8 mouse cellular contexts compared by ENCODE assay signal in the genomic region with DNA sequence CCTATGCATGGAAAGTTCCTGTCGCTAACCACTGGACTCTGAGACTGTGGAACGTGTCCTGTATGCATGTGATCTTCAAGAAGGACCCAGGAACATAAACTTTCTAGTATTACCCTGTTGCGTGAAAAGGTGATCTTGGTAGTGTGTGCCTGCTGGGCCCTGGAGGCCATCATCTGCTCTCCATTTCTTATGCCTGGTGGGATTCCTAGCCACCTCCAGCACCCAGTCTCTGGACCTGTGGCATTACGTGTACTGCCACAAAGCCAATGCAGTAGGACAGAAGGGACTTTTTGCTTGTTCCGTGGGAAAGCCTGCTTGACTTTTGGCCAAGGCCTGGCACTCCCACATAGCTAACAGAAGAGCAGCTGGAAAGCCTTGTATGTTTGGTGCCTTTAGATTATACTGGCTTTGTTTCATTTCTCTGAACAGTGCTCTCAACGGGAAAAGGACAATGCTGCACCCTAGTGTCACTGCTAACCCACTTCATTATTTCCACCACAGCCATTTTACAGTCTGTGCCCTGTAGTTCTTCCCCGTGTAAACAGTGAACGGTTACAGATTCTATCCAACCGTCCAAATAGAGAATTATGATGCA. TPM values are rescaled to one million over a fixed set of nuclear protein-coding genes. Genes with fewer than 3 reads are reported as not detected.
DNase-seq lines count a peak whose midpoint lies in the region; ATAC-seq and TF ChIP-seq lines count a peak whose summit lies in the region.

No protein-coding gene starts in this region.

- peaks cover 0 to 17% of the 10 kb centered on the region in 2 experiments; a peak in 3 of 4 replicates for H3K4me1 ChIP-seq in liver, embryonic 14.5 days (replicated peaks; ENCODE audit: control insufficient read depth in 2 of 2, insufficient read depth in 2 of 2, low read length in 1 of 2)
- no peaks in the 10 kb centered on the region for H3K4me1 ChIP-seq in heart, postnatal 0 days (ENCODE audit: control insufficient read depth, insufficient read depth)

- H3K4me2 ChIP-seq in liver, embryonic 14.5 days (ENCODE audit: low read depth) = no peak overlapping the region
- H3K4me2 ChIP-seq in heart, postnatal 0 days (ENCODE audit: low read depth, low read length) = no peak overlapping the region

- no peaks in the 10 kb centered on the region; the same call in 1 of the 2 replicates for H3K36me3 ChIP-seq in liver, embryonic 14.5 days (replicated peaks; ENCODE audit: control insufficient read depth, insufficient read depth, low read depth)
- peaks cover 27% of the 10 kb centered on the region for H3K36me3 ChIP-seq in heart, postnatal 0 days (replicated peaks; ENCODE audit: control insufficient read depth, insufficient read depth, low read length)

- no peak for ATAC-seq in liver, embryonic 14.5 days (ENCODE audit: insufficient read depth)
- ATAC-seq in heart, postnatal 0 days (ENCODE audit: insufficient read depth, low read depth) = peak; percentile 79

- no peak overlapping the region for H3K9ac ChIP-seq in liver, embryonic 14.5 days (replicated peaks)
- H3K9ac ChIP-seq in heart, postnatal 0 days (replicated peaks; ENCODE audit: low read depth, low read length) = no peak overlapping the region

- no peaks in the 10 kb centered on the region for H3K27me3 ChIP-seq in liver, embryonic 14.5 days (ENCODE audit: control insufficient read depth, insufficient read depth, low read length)
- no peaks in the 10 kb centered on the region for H3K27me3 ChIP-seq in heart, postnatal 0 days (ENCODE audit: control insufficient read depth, insufficient read depth, low read length)

- no peak for TF ChIP-seq POLR2A in brain, embryonic 14.5 days (IDR thresholded peaks at IDR 0.05; ENCODE audit: borderline replicate concordance, extremely low read depth, insufficient read depth, insufficient read length, poor library complexity, severe bottlenecking)

- no peaks in the 10 kb centered on the region for H3K9me3 ChIP-seq in liver, embryonic 14.5 days (ENCODE audit: control insufficient read depth, low read length)
- no peaks in the 10 kb centered on the region for H3K9me3 ChIP-seq in heart, postnatal 0 days (replicated peaks; ENCODE audit: control insufficient read depth, low read length)

- TF ChIP-seq EP300 in liver, embryonic 14.5 days (IDR thresholded peaks at IDR 0.05; ENCODE audit: low read depth) = no peak
- no peak for TF ChIP-seq EP300 in heart, postnatal 0 days (IDR thresholded peaks at IDR 0.05; ENCODE audit: low read depth)

- 59% methylated on average over 9 of the region's 9 CpGs for WGBS in liver, embryonic 14.5 days (ENCODE audit: insufficient replicate concordance)
- WGBS in heart, postnatal 0 days = 48% methylated on average over 9 of the region's 9 CpGs

- no peak for DNase-seq in liver, embryonic 14.5 days (ENCODE audit: low read depth in 3 of 3, low spot score in 3 of 3)
- no peak for DNase-seq in liver
- peak; percentile 79 for DNase-seq in brain, embryonic 14.5 days (ENCODE audit: low read depth)
- peak; percentile 77 for DNase-seq in heart, postnatal 0 days (ENCODE audit: low spot score)
- peak; percentile 58 to 59 for DNase-seq in kidney, postnatal 25 days
- peak; percentile 63 for DNase-seq in lung, postnatal 14 days
- peak; percentile 66 to 68 for DNase-seq in right cerebral cortex, postnatal 10 days (ENCODE audit: low spot score in 2 of 2)
- DNase-seq in cerebellum, adult 18-20 months = no peak

- no peak overlapping the region for H3K27ac ChIP-seq in liver, embryonic 14.5 days
- H3K27ac ChIP-seq in heart, postnatal 0 days (ENCODE audit: low read depth) = peak overlapping the region; percentile 19; the same call in 1 of the 2 replicates

- TF ChIP-seq CTCF in liver, embryonic 14.5 days (IDR thresholded peaks at IDR 0.05; ENCODE audit: low read depth) = peak; percentile 49
- peak; percentile 56; the same call in 1 of the 2 replicates for TF ChIP-seq CTCF in brain, embryonic 14.5 days (IDR thresholded peaks at IDR 0.05; ENCODE audit: borderline replicate concordance, extremely low read depth, insufficient read depth, insufficient read length)
- TF ChIP-seq CTCF in heart, postnatal 0 days (IDR thresholded peaks at IDR 0.05; ENCODE audit: low read depth) = peak; percentile 81

- H3K4me3 ChIP-seq in liver, embryonic 14.5 days (ENCODE audit: insufficient read depth in 1 of 2, low read depth in 2 of 2, low read length in 2 of 2) = no peak overlapping the region
- no peak overlapping the region for H3K4me3 ChIP-seq in heart, postnatal 0 days (ENCODE audit: low read depth, low read length)

RNA-seq across cellular contexts. Expression of gene Fam133b, which starts 27.1 kb away (rescaled TPM):
- polyA plus RNA-seq in liver, embryonic 14.5 days (2012; rRNA removed) = 6.5 and 10.9 TPM in 2 replicates
- 11.6 and 11.7 TPM in 2 replicates for polyA plus RNA-seq in liver, embryonic 14.5 days (2014; fragmentation: Nextera tagmentation; extraction: Ambion mirVana)
- 26.6 and 27.1 TPM in 2 replicates for polyA plus RNA-seq in brain, embryonic 14.5 days (2012; rRNA removed)
- total RNA-seq in heart, postnatal 0 days (2014; rRNA removed; ENCODE audit: low replicate concordance) = 11.4 and 15.5 TPM in 2 replicates
- 12.9 and 15.0 TPM in 2 replicates for polyA plus RNA-seq in heart, postnatal 0 days (2015; fragmentation: Nextera tagmentation; extraction: Ambion mirVana)

RNA-seq across cellular contexts. Expression of gene 1700109H08Rik, which starts 54.8 kb away (rescaled TPM):
- polyA plus RNA-seq in liver, embryonic 14.5 days (2012; rRNA removed) = 1.2 and 1.9 TPM in 2 replicates
- polyA plus RNA-seq in liver, embryonic 14.5 days (2014; fragmentation: Nextera tagmentation; extraction: Ambion mirVana) = 0.50 and 0.71 TPM in 2 replicates
- polyA plus RNA-seq in brain, embryonic 14.5 days (2012; rRNA removed) = 5.5 and 5.8 TPM in 2 replicates
- total RNA-seq in heart, postnatal 0 days (2014; rRNA removed; ENCODE audit: low replicate concordance) = 2.8 and 5.6 TPM in 2 replicates
- polyA plus RNA-seq in heart, postnatal 0 days (2015; fragmentation: Nextera tagmentation; extraction: Ambion mirVana) = 0.67 and 0.68 TPM in 2 replicates

Comparison
In these comparisons a context has a peak if more than half of its experiments do, and no peak if none do; other contexts are left out.
1. DNase-seq: peak in brain, embryonic 14.5 days (single experiment), heart, postnatal 0 days (single experiment), kidney, postnatal 25 days (2 of 2), lung, postnatal 14 days (single experiment) and right cerebral cortex, postnatal 10 days (2 of 2); none in liver, embryonic 14.5 days (0 of 3), liver (single experiment) and cerebellum, adult 18-20 months (0 of 2).
2. Peak in every context shown above with its lines, with median percentiles within 50 percentile points of each other: CTCF ChIP-seq.